Mouse (Mus musculus): ENCODE measurements around the gene Gm4969.
A peak's percentile ranks its signal among the peaks of the same experiment; 100 is the strongest.

- TF ChIP-seq POLR2A (IDR thresholded peaks at IDR 0.05; ENCODE audit: borderline replicate concordance, extremely low read depth, insufficient read depth, insufficient read length, poor library complexity, severe bottlenecking) (peak; percentile 31; the same call in 1 of the 2 replicates), CTCF (IDR thresholded peaks at IDR 0.05; ENCODE audit: borderline replicate concordance, extremely low read depth, insufficient read depth, insufficient read length) (no peak)
Observed at GRCm38 (mm10) chr7:19148875-19149541, 30.8 kb upstream of the Gm4969 start, which contains the start of gene Qpctl.

All from brain, embryonic 14.5 days (tissue).